Mouse (Mus musculus): ENCODE measurements at regions not wholly inside any gene's neighbourhood (a gene's known extent, or its start where the extent isn't known, plus 50 kb on each side); places are given as distances from the start of the nearest gene placed in this dataset.

DNA sequence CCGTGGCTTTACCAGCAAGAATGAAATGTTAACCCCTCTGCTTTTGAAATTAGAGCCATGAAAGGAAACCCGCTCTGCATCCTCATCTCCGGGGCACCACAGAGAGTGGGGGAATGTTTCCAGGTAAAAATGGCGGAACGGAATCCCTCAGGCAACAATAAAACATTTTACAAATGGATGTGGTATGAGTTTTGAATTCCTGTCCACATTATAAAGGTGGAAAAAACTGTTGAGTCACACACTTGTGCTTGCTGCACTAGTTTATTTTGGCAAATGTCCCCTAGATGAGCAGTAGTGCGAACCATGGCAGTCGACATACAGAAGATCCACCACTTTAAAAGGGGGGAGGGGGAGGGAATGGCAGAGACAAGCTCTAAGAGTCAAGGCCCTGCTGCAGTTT is 289.4 kb upstream of the Nt5e start:
- TF ChIP-seq CTCF (IDR thresholded peaks at IDR 0.05; ENCODE audit: extremely low read depth, insufficient read length, insufficient replicate concordance, low read depth, low read length): no peak
- TF ChIP-seq POLR2A (IDR thresholded peaks at IDR 0.05; ENCODE audit: low read depth, low read length): no peak
- H3K36me3 ChIP-seq (ENCODE audit: control insufficient read depth, insufficient read depth, low read length): no peaks in the 10 kb centered on the region
- no peak overlapping the region for H3K4me3 ChIP-seq (ENCODE audit: low read depth, low read length)
- H3K27me3 ChIP-seq (ENCODE audit: control insufficient read depth, insufficient read depth, low read length): no peaks in the 10 kb centered on the region
- no peak overlapping the region for H3K27ac ChIP-seq (ENCODE audit: insufficient read depth, low read depth, low read length)
- no peaks in the 10 kb centered on the region for H3K4me1 ChIP-seq (ENCODE audit: control insufficient read depth, insufficient read depth, insufficient read length, low read length)
- 87% methylated on average over 7 of the region's 7 CpGs for WGBS

DNA sequence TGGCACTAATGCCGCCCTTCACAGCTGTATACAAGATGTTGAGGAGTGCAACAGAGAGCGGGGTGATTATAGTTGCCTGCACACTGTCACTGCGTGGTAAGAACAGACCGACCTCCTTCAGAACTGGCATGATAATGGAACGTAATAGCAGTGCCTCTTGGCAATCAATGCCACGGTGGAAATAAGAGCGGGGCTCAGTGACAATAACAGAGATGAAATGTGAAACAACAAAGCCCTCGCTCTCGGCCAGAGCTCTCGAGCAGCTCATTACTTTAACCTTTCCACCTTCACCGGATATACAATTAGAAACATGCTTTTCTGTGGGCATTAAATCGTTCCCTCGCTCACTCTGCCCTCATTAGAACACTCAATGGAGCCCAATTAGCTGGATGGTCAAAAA is 277.7 kb upstream of the Nt5e start:
- Histone ChIP-seq H3K27me3 (ENCODE audit: control insufficient read depth, insufficient read depth, low read length) (no peaks in the 10 kb centered on the region), H3K27ac (ENCODE audit: insufficient read depth, low read depth, low read length) (no peak overlapping the region), H3K4me3 (ENCODE audit: low read depth, low read length) (no peak overlapping the region), H3K4me1 (ENCODE audit: control insufficient read depth, insufficient read depth, insufficient read length, low read length) (no peaks in the 10 kb centered on the region), H3K36me3 (ENCODE audit: control insufficient read depth, insufficient read depth, low read length) (no peaks in the 10 kb centered on the region)
- 77% methylated on average over 13 of the region's 13 CpGs for WGBS
- no peak for TF ChIP-seq POLR2A (IDR thresholded peaks at IDR 0.05; ENCODE audit: low read depth, low read length)

DNA sequence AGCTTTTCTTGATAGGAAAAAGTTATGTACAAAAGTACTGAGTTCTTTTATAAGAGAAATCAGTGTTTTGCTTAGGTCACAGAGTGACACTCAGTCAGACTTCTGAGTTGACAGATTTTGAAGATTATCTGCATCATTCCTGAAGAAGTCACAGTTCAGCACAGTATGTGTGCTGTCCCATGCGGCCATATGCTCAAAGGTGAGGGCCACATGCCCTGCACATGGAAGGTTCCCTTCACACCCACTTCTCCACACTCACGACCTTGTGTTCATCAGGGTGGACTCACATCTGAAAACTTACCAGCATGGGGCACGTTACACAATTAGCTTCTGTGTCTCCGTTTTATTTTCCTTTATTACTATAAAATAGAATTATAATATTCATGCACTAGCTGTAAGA is 277.2 kb upstream of the Nt5e start:
- no peak overlapping the region for H3K4me3 ChIP-seq (ENCODE audit: low read depth, low read length)
- H3K27me3 ChIP-seq (ENCODE audit: control insufficient read depth, insufficient read depth, low read length): no peaks in the 10 kb centered on the region
- no peak overlapping the region for H3K27ac ChIP-seq (ENCODE audit: insufficient read depth, low read depth, low read length)
- 79% methylated on average over 4 of the region's 4 CpGs for WGBS
- H3K4me1 ChIP-seq (ENCODE audit: control insufficient read depth, insufficient read depth, insufficient read length, low read length): no peaks in the 10 kb centered on the region
- TF ChIP-seq POLR2A (IDR thresholded peaks at IDR 0.05; ENCODE audit: low read depth, low read length) (no peak), CTCF (IDR thresholded peaks at IDR 0.05; ENCODE audit: extremely low read depth, insufficient read length, insufficient replicate concordance, low read depth, low read length) (no peak)
- no peaks in the 10 kb centered on the region for H3K36me3 ChIP-seq (ENCODE audit: control insufficient read depth, insufficient read depth, low read length)

DNA sequence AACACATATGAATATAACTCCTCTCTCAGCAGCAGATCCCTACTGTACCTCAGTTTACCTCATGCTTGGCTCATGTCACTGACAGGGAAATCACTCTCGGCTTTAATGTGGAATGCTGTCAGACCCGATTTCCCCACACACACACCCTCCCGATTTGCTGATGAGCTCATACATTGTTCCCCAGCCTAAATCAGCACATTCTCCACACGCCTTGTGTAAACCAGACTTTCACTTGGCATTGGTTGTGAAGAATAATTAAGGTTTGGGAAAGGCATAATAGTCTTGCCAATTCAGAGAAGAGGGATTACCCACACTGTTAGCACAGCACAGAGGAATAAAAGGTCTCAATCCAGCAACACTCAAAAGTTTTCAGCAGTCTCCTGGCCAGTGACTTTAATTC is 268.4 kb upstream of the Nt5e start:
- Histone ChIP-seq H3K27ac (ENCODE audit: insufficient read depth, low read depth, low read length) (no peak overlapping the region), H3K36me3 (ENCODE audit: control insufficient read depth, insufficient read depth, low read length) (no peaks in the 10 kb centered on the region), H3K4me1 (ENCODE audit: control insufficient read depth, insufficient read depth, insufficient read length, low read length) (no peaks in the 10 kb centered on the region), H3K27me3 (ENCODE audit: control insufficient read depth, insufficient read depth, low read length) (no peaks in the 10 kb centered on the region), H3K4me3 (ENCODE audit: low read depth, low read length) (no peak overlapping the region)
- WGBS: 23% methylated on average over 4 of the region's 4 CpGs
- TF ChIP-seq POLR2A (IDR thresholded peaks at IDR 0.05; ENCODE audit: low read depth, low read length) (no peak), CTCF (IDR thresholded peaks at IDR 0.05; ENCODE audit: extremely low read depth, insufficient read length, insufficient replicate concordance, low read depth, low read length) (no peak)

DNA sequence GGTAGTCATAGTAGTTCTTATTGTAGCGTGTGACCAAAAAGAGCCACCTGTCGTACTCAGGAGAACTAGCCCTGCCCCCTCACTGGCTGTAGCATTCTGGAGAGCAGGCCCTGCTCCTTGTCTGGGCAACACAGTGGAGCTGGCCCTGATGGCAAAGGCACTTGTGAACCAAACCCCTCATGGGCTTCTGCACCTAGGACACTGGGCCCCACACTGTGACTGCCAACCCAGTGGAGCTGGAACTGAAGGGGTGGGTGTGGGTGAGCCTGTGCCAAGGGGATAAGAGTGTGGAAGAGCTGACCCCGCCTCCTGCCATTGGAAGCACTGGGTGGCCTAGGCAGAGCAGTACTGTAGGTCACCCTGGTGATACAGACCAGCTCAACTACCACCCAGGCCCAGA is 268.0 kb upstream of the Nt5e start:
- no peaks in the 10 kb centered on the region for H3K4me1 ChIP-seq (ENCODE audit: control insufficient read depth, insufficient read depth, insufficient read length, low read length)
- no peaks in the 10 kb centered on the region for H3K27me3 ChIP-seq (ENCODE audit: control insufficient read depth, insufficient read depth, low read length)
- H3K27ac ChIP-seq (ENCODE audit: insufficient read depth, low read depth, low read length): no peak overlapping the region
- H3K36me3 ChIP-seq (ENCODE audit: control insufficient read depth, insufficient read depth, low read length): no peaks in the 10 kb centered on the region
- H3K4me3 ChIP-seq (ENCODE audit: low read depth, low read length): no peak overlapping the region
- TF ChIP-seq POLR2A (IDR thresholded peaks at IDR 0.05; ENCODE audit: low read depth, low read length) (no peak), CTCF (IDR thresholded peaks at IDR 0.05; ENCODE audit: extremely low read depth, insufficient read length, insufficient replicate concordance, low read depth, low read length) (no peak)
- 68% methylated on average over 3 of the region's 3 CpGs for WGBS

DNA sequence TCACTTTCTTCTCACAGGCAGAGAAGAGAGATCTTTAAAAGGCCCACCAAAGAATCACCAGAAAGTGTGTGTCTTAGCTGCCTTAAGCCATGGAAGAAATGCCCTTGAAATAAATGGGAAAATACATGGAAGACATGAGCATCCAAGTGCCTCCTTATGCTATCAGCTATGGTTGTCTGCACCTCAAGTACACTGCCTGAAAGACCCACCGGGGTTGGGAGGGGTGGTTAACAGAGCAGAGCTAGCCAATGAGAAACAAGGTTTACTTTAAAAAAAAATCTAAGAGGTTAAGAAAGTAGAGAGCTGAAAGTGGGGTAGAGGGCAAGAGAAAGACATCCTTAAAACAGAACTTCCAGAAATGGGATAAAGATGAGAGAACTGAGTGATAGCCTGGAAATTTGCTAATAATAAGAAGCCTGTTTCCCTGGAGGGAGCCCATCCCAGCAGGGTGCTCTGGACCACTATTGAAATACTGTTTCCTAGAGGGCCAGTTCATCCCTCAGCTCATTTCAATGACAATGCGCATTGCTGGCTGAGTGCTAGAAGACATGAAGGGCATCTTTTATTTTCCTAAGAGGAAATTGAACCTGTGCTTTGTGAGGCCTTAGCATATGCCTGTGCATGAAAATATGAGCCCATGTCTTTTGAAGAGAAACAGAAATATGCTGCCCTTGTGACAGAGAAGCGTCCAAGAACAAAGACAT is 262.9 kb upstream of the Nt5e start:
- no peaks in the 10 kb centered on the region for H3K36me3 ChIP-seq (ENCODE audit: control insufficient read depth, insufficient read depth, low read length)
- no peaks in the 10 kb centered on the region for H3K4me1 ChIP-seq (ENCODE audit: control insufficient read depth, insufficient read depth, insufficient read length, low read length)
- no peak overlapping the region for H3K4me3 ChIP-seq (ENCODE audit: low read depth, low read length)
- WGBS: 69% methylated on average over 3 of the region's 3 CpGs
- no peak overlapping the region for H3K27ac ChIP-seq (ENCODE audit: insufficient read depth, low read depth, low read length)
- no peak for TF ChIP-seq POLR2A (IDR thresholded peaks at IDR 0.05; ENCODE audit: low read depth, low read length)
- TF ChIP-seq CTCF (IDR thresholded peaks at IDR 0.05; ENCODE audit: extremely low read depth, insufficient read length, insufficient replicate concordance, low read depth, low read length): no peak
- no peaks in the 10 kb centered on the region for H3K27me3 ChIP-seq (ENCODE audit: control insufficient read depth, insufficient read depth, low read length)

DNA sequence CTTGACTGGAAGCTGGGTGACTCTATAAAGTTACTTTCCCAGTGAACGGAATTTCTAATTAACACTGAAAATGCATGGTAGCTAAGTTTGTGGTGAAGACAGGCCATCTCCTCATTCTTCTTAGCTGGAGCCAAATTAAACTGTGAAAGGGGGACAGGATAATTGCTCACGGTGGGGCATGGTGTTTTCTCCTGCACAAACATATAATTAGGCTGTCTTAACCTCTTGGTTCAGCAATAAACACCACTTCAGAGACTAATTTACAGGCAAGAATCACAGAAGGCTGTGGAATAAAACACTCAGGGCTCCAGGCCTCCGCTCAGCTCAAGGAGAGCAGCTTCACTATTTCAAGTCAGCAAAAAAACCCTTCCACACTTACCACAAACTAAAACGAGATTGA is 261.9 kb upstream of the Nt5e start:
- no peaks in the 10 kb centered on the region for H3K36me3 ChIP-seq (ENCODE audit: control insufficient read depth, insufficient read depth, low read length)
- no peaks in the 10 kb centered on the region for H3K4me1 ChIP-seq (ENCODE audit: control insufficient read depth, insufficient read depth, insufficient read length, low read length)
- H3K27ac ChIP-seq (ENCODE audit: insufficient read depth, low read depth, low read length): no peak overlapping the region
- no peaks in the 10 kb centered on the region for H3K27me3 ChIP-seq (ENCODE audit: control insufficient read depth, insufficient read depth, low read length)
- TF ChIP-seq CTCF (IDR thresholded peaks at IDR 0.05; ENCODE audit: extremely low read depth, insufficient read length, insufficient replicate concordance, low read depth, low read length) (no peak), POLR2A (IDR thresholded peaks at IDR 0.05; ENCODE audit: low read depth, low read length) (no peak)
- 73% methylated on average over 4 of the region's 4 CpGs for WGBS
- no peak overlapping the region for H3K4me3 ChIP-seq (ENCODE audit: low read depth, low read length)

Data from small intestine, adult 2 months (tissue).